Mouse (Mus musculus) C2C12 (cell line): ENCODE measurements at regions not wholly inside any gene's neighbourhood (a gene's known extent, or its start where the extent isn't known, plus 50 kb on each side); places are given as distances from the start of the nearest gene placed in this dataset.

Experiments used
- CTCF ChIP-seq: IDR thresholded peaks from one replicate; pipeline ENCODE4 v1.5.1; 2011; ENCODE audit not compliant: control insufficient read depth, insufficient read depth, insufficient read length
- FOSL1 ChIP-seq: IDR thresholded peaks from one replicate; pipeline ENCODE4 v1.8.0; 2011; ENCODE audit warnings: mild to moderate bottlenecking, low read length; ENCODE audit not compliant: poor library complexity, insufficient read depth, severe bottlenecking
- MAX ChIP-seq: IDR thresholded peaks from one replicate; pipeline ENCODE4 v1.6.1; 2011; ENCODE audit warnings: mild to moderate bottlenecking, control low read depth
- MYOD1 ChIP-seq: IDR thresholded peaks from one replicate; pipeline ENCODE4 v1.6.1; 2011; ENCODE audit warnings: low read depth; ENCODE audit not compliant: control insufficient read depth, insufficient read length
- MYOG ChIP-seq: IDR thresholded peaks from one replicate; pipeline ENCODE4 v1.6.1; 2011; ENCODE audit not compliant: control insufficient read depth, insufficient read length; ENCODE audit errors: extremely low read depth
- USF1 ChIP-seq: IDR thresholded peaks from one replicate; pipeline ENCODE4 v1.6.1; 2011; ENCODE audit warnings: low read depth, mild to moderate bottlenecking, control low read depth, moderate library complexity

- TF ChIP-seq CTCF (no peak), MAX (no peak), USF1 (no peak), MYOD1 (no peak), MYOG (no peak), FOSL1 (no peak)
Measured at GRCm38 (mm10) chr14:71671994-71672393, 819.6 kb downstream of the Gm9195 start.
